Mouse (Mus musculus) forebrain, embryonic 11.5 days (tissue): ENCODE data around the gene Nxpe3. TPM values are rescaled to one million over a fixed set of nuclear protein-coding genes. Genes with fewer than 3 reads are reported as not detected.

Experiments used
- ATAC-seq: fragments of 200-750 bp; cut with Nextera tagmentation; replicated peaks from 2 replicates; pipeline ENCODE4 v1.8.0; 2017; ENCODE audit warnings: moderate TSS enrichment; ENCODE audit not compliant: low FRiP score
- DNase-seq: peaks from one replicate; pipeline ENCODE4 v3.0.0-alpha.2; 2017; ENCODE audit warnings: low spot score
- H3K27ac ChIP-seq: fragments of 300-500 bp; sonication (generic); 2 replicates; pipeline ENCODE4 v1.5.1; 2014; ENCODE audit warnings: low read depth, low read length
- H3K27me3 ChIP-seq: fragments of 300-500 bp; sonication (generic); 2 replicates; pipeline ENCODE4 v1.6.1; 2014; ENCODE audit warnings: mild to moderate bottlenecking, low read length, mixed read lengths; ENCODE audit not compliant: control insufficient read depth, insufficient read depth
- H3K36me3 ChIP-seq: fragments of 300-500 bp; sonication (generic); 2 replicates; pipeline ENCODE4 v1.6.1; 2014; ENCODE audit warnings: mild to moderate bottlenecking, low read length, moderate library complexity, mixed read lengths; ENCODE audit not compliant: control insufficient read depth, insufficient read depth
- H3K4me1 ChIP-seq: fragments of 300-500 bp; sonication (generic); replicated peaks from 2 replicates; pipeline ENCODE4 v1.6.1; 2014; ENCODE audit warnings: low read length, mixed read lengths; ENCODE audit not compliant: control insufficient read depth, insufficient read depth
- H3K4me2 ChIP-seq: fragments of 300-500 bp; sonication (generic); 2 replicates; pipeline ENCODE4 v1.6.1; 2014; ENCODE audit warnings: low read depth, mild to moderate bottlenecking, low read length, moderate library complexity, mixed read lengths; ENCODE audit not compliant: severe bottlenecking
- H3K4me3 ChIP-seq: fragments of 300-500 bp; sonication (generic); 2 replicates; pipeline ENCODE4 v1.5.1; 2014; ENCODE audit warnings: low read depth, low read length
- H3K9ac ChIP-seq: fragments of 300-500 bp; sonication (generic); 2 replicates; pipeline ENCODE4 v1.6.1; 2014; ENCODE audit warnings: low read length
- H3K9me3 ChIP-seq: fragments of 300-500 bp; sonication (generic); 2 replicates; pipeline ENCODE4 v1.6.1; 2016; ENCODE audit warnings: low read length, mixed read lengths; ENCODE audit not compliant: control insufficient read depth
- WGBS: fragments of 180-500 bp; shearing (Covaris S2); extraction: QIAGEN DNeasy Blood & Tissue Kit; methylation state at CpG from one replicate; pipeline ENCODE4 v1.1.7; 2014; 5-methylcytosine and 5-hydroxymethylcytosine counted together
- polyA plus RNA-seq: library from polyadenylated mRNA; unstranded; fragments of >200 nt; fragmentation: Nextera tagmentation; extraction: Ambion mirVana; gene quantifications from 2 replicates; pipeline ENCODE4 v1.2.1, GENCODE M21; 2014

Nxpe3 gene
- polyA plus RNA-seq, 1 experiment from 2014 or later, result 1.2 TPM

DNA sequence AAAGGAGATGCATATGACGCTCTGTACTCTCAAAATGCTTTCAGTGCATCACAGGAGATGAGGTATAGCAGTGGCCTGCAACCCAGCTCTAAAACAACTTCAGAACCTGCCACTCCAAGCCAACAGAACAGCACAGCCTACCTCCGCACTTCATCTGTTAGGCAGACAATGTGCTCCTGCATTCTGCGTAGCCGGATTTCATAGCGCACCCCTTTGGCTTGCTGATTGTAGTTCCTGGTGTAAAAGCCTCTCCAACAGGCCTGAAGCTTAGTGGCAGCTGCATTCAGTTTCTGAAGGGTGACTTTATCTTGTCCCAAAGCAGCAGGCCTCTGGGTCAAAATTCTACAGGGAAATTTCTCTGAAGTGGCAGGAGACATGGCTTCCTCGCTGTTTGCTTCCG is 19.6 kb upstream of the Nxpe3 start:
- Histone ChIP-seq H3K27me3 (no peaks in the 10 kb centered on the region), H3K27ac (no peak overlapping the region), H3K4me1 (no peaks in the 10 kb centered on the region), H3K9me3 (no peaks in the 10 kb centered on the region), H3K36me3 (no peaks in the 10 kb centered on the region; the same call in 1 of the 2 replicates), H3K9ac (no peak overlapping the region), H3K4me2 (no peak overlapping the region), H3K4me3 (no peak overlapping the region)
- DNase-seq (no peak), ATAC-seq (no peak)
- 97% methylated on average over 7 of the region's 7 CpGs for WGBS

DNA sequence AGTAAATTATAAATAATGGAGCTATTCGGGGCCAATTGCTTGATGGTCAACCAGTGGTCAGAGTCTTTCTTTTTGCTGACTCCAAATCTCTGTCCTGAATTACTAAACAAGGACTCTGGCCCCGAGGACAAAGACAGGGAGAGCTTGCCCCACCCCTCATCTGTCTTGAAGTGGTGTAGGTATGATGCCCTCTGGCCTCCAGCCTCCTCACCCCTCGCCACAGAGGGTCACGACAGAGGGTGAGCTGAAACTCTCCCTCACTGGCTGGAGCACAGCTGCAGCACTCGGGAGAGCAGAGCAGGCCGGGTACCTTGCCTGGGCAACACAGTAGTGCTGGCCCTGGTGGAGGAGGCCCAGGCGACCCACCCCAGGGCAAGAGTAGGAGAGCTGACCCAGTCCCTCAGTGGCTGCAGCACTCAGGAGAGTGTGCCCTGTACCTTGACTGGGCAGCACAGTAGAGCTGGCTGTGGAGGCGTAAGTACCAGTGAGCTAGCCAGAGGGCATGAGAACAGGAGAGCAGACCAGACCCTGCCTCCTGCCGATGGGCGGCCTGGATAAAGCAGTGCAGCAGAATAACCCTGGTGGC is 15.2 kb upstream of the Nxpe3 start:
- Histone ChIP-seq H3K27me3 (no peaks in the 10 kb centered on the region), H3K4me1 (no peaks in the 10 kb centered on the region), H3K9me3 (no peaks in the 10 kb centered on the region), H3K4me3 (no peak overlapping the region), H3K36me3 (no peaks in the 10 kb centered on the region; the same call in 1 of the 2 replicates), H3K9ac (no peak overlapping the region), H3K4me2 (no peak overlapping the region), H3K27ac (no peak overlapping the region)
- 87% methylated on average over 10 of the region's 10 CpGs for WGBS
- ATAC-seq (no peak), DNase-seq (no peak)

DNA sequence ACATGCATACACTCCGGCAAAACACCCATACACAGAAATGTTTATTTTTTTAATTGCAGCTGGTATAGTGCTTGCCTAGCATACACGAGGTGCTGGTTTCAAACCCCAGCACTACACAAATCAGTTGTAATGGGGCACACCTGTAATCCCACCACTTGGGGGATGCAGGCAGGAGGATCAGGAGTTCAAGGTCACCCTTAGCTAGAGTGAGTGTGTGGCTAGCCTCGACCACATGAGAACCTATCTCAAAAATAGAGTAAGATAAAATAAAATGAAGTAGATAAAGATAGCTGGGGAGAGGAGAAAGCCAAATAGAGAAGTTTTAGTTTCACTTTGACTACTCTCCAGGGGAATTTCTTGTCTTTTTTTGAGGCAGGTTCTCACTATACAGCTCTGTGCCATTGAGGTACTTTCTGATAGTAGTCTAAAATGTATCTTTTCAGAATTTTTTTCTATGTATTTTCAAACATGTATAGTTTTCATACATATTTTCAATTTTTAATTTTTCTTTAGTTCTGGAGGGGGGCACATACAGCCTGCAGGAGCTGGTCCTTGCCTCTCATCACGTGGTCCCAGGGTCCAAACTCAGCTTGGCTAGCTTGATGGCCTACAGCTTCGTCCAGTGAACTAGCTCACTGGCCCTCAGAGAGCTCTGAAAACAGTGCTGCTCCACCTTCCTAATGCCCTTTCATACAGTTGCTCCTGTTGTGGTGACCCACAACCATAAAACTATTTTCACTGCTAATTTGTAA is 12.0 kb upstream of the Nxpe3 start:
- Histone ChIP-seq H3K36me3 (no peaks in the 10 kb centered on the region; the same call in 1 of the 2 replicates), H3K4me3 (no peak overlapping the region), H3K9ac (no peak overlapping the region), H3K4me1 (no peaks in the 10 kb centered on the region), H3K27ac (no peak overlapping the region), H3K9me3 (no peaks in the 10 kb centered on the region), H3K27me3 (no peaks in the 10 kb centered on the region), H3K4me2 (no peak overlapping the region)
- DNase-seq (no peak), ATAC-seq (no peak)
- WGBS, result 92% methylated on average over 5 of the region's 5 CpGs

DNA sequence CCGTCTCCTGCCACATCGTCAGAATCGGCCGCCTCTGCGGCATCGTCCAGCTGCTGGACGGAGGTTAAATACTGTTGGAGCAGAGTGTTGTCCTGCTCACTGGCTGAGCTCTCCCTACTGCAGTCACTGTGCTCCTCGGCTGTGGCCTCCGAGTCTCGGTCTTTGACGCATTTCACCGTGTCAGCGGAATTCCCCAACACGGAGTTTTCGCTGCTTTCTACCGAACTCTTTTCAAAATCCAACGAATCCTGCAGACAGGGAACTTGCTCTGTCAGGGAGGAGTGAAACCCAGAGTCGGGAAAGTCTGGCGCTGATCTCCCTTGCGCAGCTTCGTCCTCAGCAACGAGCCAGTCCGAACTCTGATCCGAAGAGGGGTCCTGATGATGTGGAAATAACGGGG is 10.3 kb upstream of the Nxpe3 start:
- H3K4me1 ChIP-seq, result no peaks in the 10 kb centered on the region
- H3K27ac ChIP-seq, result no peak overlapping the region
- 91% methylated on average over 25 of the region's 25 CpGs for WGBS
- no peaks in the 10 kb centered on the region for H3K27me3 ChIP-seq
- no peak overlapping the region for H3K9ac ChIP-seq
- H3K4me3 ChIP-seq, result no peak overlapping the region
- no peaks in the 10 kb centered on the region for H3K9me3 ChIP-seq
- ATAC-seq (no peak), DNase-seq (no peak)
- no peak overlapping the region for H3K4me2 ChIP-seq
- no peaks in the 10 kb centered on the region; the same call in 1 of the 2 replicates for H3K36me3 ChIP-seq

DNA sequence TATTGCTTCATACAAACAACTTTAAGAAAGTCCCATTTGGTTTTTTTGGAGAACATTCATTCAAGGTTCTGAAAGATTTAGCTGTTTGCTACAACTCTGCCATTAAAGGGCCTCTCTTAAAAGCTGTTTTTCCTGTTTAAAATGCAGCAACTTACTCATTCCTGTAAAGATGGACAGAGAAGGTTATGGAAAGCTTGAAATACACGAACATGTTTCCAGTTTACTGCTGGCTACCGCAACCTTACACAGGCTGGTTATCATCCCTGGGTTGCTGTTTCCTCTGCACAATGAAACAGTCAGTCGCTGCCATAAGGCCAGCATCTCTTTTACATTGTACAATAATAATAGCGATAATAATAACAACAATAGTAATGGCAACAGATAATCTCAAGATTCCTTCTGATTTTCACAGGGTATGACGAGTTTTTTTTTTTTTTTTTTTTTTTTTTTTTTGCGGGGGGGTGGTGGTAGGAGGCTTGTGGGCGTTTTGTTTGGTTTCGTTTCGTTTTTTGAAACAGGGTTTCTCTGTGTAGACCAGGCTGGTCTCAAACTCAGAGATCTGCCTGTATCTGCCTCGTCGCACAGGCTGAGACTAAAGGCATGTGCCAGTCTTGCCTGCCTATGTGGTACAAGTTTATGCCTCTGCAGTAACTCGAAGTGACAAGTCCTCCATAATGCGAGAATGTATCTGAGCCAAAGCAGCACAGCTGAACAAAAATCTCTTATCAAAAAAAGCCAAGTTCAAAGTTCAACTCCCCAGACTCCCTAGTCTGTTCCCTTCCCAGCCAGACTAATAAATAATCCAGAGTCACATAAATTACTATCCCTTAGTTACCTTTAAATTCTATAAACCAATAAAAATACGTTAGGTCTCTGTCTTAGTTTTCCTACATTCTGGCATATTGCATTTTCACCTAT is 7.0 kb upstream of the Nxpe3 start:
- Histone ChIP-seq H3K9me3 (no peaks in the 10 kb centered on the region), H3K36me3 (no peaks in the 10 kb centered on the region; the same call in 1 of the 2 replicates), H3K27ac (no peak overlapping the region), H3K4me2 (no peak overlapping the region), H3K9ac (no peak overlapping the region), H3K4me1 (no peaks in the 10 kb centered on the region), H3K27me3 (no peaks in the 10 kb centered on the region), H3K4me3 (no peak overlapping the region)
- DNase-seq (no peak), ATAC-seq (no peak)
- 90% methylated on average over 14 of the region's 14 CpGs for WGBS

DNA sequence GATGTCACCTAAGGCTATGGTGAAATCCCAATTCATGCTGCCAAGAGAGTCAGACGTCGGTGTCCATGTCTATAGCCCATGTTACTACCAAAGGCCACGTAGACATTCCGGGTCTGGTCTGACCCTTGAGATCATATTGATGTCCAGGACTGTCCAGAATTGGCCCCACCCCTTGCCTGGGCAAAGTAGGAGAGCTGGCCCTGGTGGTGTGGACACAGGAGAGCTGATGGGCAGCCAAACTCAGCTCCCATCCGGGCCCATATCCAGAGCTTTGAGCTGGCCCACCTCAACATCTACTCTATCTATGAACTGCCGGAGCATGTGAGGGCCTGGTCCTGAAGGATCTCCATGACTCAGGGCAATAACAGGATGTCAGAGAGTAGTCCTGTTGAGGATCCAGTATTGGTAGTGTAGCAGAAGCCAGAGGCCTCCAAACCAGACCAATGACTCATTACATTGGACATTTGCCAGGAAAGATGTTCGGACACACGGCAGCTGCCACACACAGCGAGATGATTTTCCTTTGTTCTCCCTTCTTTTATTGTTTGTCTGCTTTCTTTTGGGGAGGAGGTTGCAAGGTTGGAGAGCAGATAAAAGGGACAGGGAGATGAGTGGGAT is 3.4 kb upstream of the Nxpe3 start:
- Histone ChIP-seq H3K4me3 (no peak overlapping the region), H3K9ac (no peak overlapping the region), H3K36me3 (no peaks in the 10 kb centered on the region), H3K9me3 (no peaks in the 10 kb centered on the region), H3K4me2 (no peak overlapping the region), H3K4me1 (0 out of 2 replicates have a peak, but pooled peaks cover 2% of the 10 kb centered on the region), H3K27me3 (no peaks in the 10 kb centered on the region), H3K27ac (no peak overlapping the region)
- ATAC-seq, result no peak
- DNase-seq, result no peak
- 93% methylated on average over 9 of the region's 9 CpGs for WGBS

DNA sequence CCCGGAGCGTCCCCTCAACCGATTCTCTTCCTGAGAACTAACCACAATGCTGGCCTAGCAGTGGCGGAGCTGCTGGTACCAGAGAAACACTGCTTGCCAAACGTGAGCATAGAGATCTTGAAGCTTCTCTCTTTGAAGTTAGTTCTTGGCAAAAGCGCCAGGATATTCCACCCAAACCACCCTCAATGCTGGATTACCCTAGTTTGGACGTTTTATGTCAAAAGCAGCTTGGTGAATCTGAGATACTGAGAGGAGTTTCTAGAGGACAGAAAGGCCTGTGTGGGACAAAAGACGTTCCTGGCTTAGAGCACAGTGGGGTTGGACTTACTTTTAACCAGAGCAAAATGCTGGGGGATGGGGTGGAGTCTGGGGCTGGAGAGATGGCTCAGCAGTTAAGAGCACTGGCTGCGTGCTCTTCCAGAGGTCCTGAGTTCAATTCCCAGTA is 588 bp upstream of the Nxpe3 start:
- WGBS, result 2% methylated on average over 9 of the region's 9 CpGs
- DNase-seq (no peak), ATAC-seq (peak; percentile 25; the same call in 1 of the 2 replicates)
- H3K9me3 ChIP-seq, result no peaks in the 10 kb centered on the region
- no peaks in the 10 kb centered on the region for H3K27me3 ChIP-seq
- peak overlapping the region; percentile 63 for H3K27ac ChIP-seq
- peak overlapping the region; percentile 49 for H3K4me2 ChIP-seq
- 0 out of 2 replicates have a peak, but pooled peaks cover 2% of the 10 kb centered on the region for H3K4me1 ChIP-seq
- H3K9ac ChIP-seq, result peak overlapping the region; percentile 83
- H3K36me3 ChIP-seq, result no peaks in the 10 kb centered on the region
- H3K4me3 ChIP-seq, result peak overlapping the region; percentile 68

DNA sequence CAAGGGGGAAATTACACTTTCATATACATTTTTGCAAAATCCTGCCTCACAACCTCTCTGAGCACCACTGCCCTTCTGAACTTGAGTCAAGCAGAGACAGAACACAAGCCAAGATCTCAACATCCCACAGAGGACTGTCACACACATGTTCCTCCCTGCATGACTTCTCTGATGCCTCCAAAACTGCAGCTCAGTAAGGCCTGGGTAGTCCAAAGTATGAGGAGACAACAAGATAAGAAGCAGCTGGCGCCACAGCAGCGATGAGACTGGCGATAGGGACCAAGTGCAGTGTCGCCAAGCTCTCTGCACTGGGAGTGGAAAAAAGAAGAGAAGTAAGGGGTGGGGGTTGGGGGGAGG is 571 bp downstream of the Nxpe3 start:
- Histone ChIP-seq H3K9ac (peak overlapping the region; percentile 83), H3K27me3 (no peaks in the 10 kb centered on the region), H3K4me1 (0 out of 2 replicates have a peak, but pooled peaks cover 2% of the 10 kb centered on the region), H3K9me3 (no peaks in the 10 kb centered on the region), H3K36me3 (no peaks in the 10 kb centered on the region; the same call in 1 of the 2 replicates), H3K27ac (no peak overlapping the region), H3K4me2 (peak overlapping the region; percentile 49), H3K4me3 (peak overlapping the region; percentile 68)
- DNase-seq (no peak), ATAC-seq (no peak)
- WGBS, result 4% methylated on average over 4 of the region's 4 CpGs
